Mouse (Mus musculus): ENCODE data around the gene Cacnb4.

- TF ChIP-seq EP300 (IDR thresholded peaks at IDR 0.05; ENCODE audit: insufficient read depth, low read depth, low read length) (no peak), CTCF (IDR thresholded peaks at IDR 0.05) (no peak)
Observed at GRCm38 (mm10) chr2:52449818-52450217, 226.8 kb downstream of the Cacnb4 start.

All from heart, adult 2 months (tissue).